Mouse (Mus musculus): ENCODE results near the gene Zswim1. TPM values are rescaled to one million over a fixed set of nuclear protein-coding genes. Genes with fewer than 3 reads are reported as not detected.

Gene Zswim1
- total RNA-seq (2021), result 1 to 10 TPM; 3.5 to 4.5 TPM
- long read RNA-seq, experiment 1, transcript Zswim1-201 (2 exons, 2,705 nt), result major isoform, 12 of 12 reads
- long read RNA-seq, experiment 1, partial matches to known transcripts, result 0 of 12 reads
- long read RNA-seq, experiment 1, other reads (novel, unspliced or antisense), result 0 of 12 reads
- long read RNA-seq, experiment 2, transcript Zswim1-201 (2 exons, 2,705 nt), result major isoform, 11 of 12 reads
- long read RNA-seq, experiment 2, partial matches to known transcripts, result 0 of 12 reads
- long read RNA-seq, experiment 2, other reads (novel, unspliced or antisense), result 1 of 12 reads

GRCm38 (mm10) chr2:164822636-164823165 is at the start of gene Zswim1:
Gene Zswim1 (plus strand): TSS chr2:164822686.
- DNase-seq, result peak; percentile 100

- no peak for DNase-seq
Observed at GRCm38 (mm10) chr2:164773229-164773988, 49.1 kb upstream of the Zswim1 start.

- DNase-seq, result no peak
Observed at GRCm38 (mm10) chr2:164773989-164774364, 48.5 kb upstream of the Zswim1 start.

GRCm38 (mm10) chr2:164776130-164776529 is 46.4 kb upstream of the Zswim1 start:
- no peak for DNase-seq

- no peak for DNase-seq
Observed at GRCm38 (mm10) chr2:164776801-164777200, 45.7 kb upstream of the Zswim1 start.

- no peak for DNase-seq
Observed at GRCm38 (mm10) chr2:164777246-164778014, 45.1 kb upstream of the Zswim1 start.

- no peak for DNase-seq
Observed at GRCm38 (mm10) chr2:164778015-164778287, 44.5 kb upstream of the Zswim1 start.

GRCm38 (mm10) chr2:164778809-164779208 is 43.7 kb upstream of the Zswim1 start:
- DNase-seq, result peak; percentile 52

- peak; percentile 59 for DNase-seq
Observed at GRCm38 (mm10) chr2:164779481-164780086, 42.9 kb upstream of the Zswim1 start, which contains the start of gene Tnnc2. Gene Tnnc2 (minus strand): TSS chr2:164779967.

GRCm38 (mm10) chr2:164781876-164782275 is 40.6 kb upstream of the Zswim1 start:
- DNase-seq, result peak; percentile 52

GRCm38 (mm10) chr2:164783926-164784581 is 38.4 kb upstream of the Zswim1 start:
- DNase-seq, result no peak

GRCm38 (mm10) chr2:164784869-164785420 is 37.5 kb upstream of the Zswim1 start:
- no peak for DNase-seq

GRCm38 (mm10) chr2:164785481-164786387 is 36.8 kb upstream of the Zswim1 start, which contains the start of gene Snx21:
Gene Snx21 (plus strand): TSS chr2:164785823.
- DNase-seq, result peak; percentile 85

- DNase-seq, result no peak
Observed at GRCm38 (mm10) chr2:164786388-164786885, 36.0 kb upstream of the Zswim1 start.

GRCm38 (mm10) chr2:164787032-164787431 is 35.5 kb upstream of the Zswim1 start:
- no peak for DNase-seq

- DNase-seq, result no peak
Observed at GRCm38 (mm10) chr2:164787779-164788178, 34.7 kb upstream of the Zswim1 start.

GRCm38 (mm10) chr2:164788411-164788810 is 34.1 kb upstream of the Zswim1 start:
- DNase-seq, result no peak

GRCm38 (mm10) chr2:164790451-164790850 is 32.0 kb upstream of the Zswim1 start:
- DNase-seq, result no peak

GRCm38 (mm10) chr2:164791841-164792261 is 30.6 kb upstream of the Zswim1 start:
- no peak for DNase-seq
